Mouse (Mus musculus) skeletal muscle tissue, adult 2 months (tissue): ENCODE data around the gene Smarcc2.

ENCODE experiments used
- DNase-seq: peaks from one replicate; pipeline ENCODE4 v3.0.0-alpha.2; 2012; ENCODE audit warnings: low read depth, low spot score

Smarcc2 gene

GRCm38 (mm10) chr10:128516029-128516428 is 57.0 kb downstream of the Smarcc2 start:
- no peak for DNase-seq

GRCm38 (mm10) chr10:128516677-128517076 is 57.6 kb downstream of the Smarcc2 start:
- no peak for DNase-seq

DNA sequence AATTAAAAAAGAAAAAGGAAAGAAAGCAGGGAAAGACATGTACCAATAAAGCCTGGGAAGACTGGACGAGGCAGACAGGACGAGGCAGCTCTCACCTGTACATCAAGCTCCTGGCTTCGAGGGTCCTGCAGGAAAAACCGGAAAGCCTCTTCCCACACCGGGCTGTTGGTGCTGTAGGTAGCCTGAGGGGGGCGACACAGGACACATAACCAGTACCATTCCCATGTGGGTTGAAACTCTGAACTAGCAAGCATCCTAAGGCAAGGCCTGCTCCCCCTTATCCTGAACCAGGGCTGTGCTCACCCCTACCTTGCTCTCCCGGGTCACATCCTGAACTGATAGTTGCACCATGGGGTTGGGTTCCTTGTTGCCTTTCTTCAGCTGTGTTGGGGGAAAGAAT is 59.8 kb downstream of the Smarcc2 start:
- no peak for DNase-seq

- DNase-seq, result no peak
These were observed 61.5 kb downstream of the Smarcc2 start for GRCm38 (mm10) chr10:128520591-128520990.

DNA sequence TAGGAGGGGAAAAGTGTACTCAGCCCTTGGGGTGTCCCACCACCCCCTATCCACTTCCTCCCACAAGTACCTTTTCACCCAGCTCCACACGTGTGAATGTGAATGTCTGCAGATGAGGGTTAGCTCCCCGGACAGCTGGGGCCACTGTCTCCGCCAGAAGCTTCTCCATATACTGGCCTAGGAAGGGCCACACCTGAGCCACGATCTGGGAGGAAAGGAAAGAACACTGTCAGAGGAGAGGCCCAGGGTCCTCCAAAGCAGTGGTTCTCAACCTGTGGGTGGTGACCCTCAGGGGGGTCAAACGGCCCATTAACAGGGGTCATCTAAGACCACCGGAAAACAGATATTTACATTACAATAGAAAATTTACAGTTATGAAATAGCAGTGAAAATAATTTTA is 63.3 kb downstream of the Smarcc2 start:
- no peak for DNase-seq

DNA sequence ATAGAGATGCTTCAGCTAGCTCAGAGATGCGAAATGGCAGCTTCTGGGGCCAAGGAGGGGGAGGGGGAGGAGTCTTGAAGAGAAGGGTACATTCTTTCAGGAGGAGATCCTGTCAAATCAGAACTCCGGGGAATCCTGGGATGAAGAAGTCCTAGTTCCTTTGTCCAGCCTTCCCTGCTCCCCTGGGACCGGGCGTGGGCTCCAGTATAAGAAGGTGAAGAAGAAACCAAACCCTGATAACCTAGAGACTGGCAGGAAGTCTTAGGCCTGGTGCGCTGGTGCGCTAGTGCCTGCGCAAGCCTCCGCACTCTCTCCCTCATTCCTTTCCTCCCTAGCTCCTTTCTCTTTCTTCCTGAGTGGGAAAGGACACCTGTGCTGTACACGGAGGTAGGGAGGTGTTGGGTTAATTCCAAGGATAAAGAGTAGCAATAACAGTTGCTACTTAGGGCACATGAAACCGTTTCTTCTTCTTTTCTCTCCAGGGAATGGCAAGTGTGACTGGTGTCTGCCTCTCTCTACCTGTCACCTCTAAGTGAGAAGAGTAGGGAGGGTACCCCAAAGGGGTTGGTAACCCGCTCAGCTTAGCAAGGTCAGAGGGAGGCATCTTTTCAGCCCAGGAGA is 65.2 kb downstream of the Smarcc2 start:
- no peak for DNase-seq

DNA sequence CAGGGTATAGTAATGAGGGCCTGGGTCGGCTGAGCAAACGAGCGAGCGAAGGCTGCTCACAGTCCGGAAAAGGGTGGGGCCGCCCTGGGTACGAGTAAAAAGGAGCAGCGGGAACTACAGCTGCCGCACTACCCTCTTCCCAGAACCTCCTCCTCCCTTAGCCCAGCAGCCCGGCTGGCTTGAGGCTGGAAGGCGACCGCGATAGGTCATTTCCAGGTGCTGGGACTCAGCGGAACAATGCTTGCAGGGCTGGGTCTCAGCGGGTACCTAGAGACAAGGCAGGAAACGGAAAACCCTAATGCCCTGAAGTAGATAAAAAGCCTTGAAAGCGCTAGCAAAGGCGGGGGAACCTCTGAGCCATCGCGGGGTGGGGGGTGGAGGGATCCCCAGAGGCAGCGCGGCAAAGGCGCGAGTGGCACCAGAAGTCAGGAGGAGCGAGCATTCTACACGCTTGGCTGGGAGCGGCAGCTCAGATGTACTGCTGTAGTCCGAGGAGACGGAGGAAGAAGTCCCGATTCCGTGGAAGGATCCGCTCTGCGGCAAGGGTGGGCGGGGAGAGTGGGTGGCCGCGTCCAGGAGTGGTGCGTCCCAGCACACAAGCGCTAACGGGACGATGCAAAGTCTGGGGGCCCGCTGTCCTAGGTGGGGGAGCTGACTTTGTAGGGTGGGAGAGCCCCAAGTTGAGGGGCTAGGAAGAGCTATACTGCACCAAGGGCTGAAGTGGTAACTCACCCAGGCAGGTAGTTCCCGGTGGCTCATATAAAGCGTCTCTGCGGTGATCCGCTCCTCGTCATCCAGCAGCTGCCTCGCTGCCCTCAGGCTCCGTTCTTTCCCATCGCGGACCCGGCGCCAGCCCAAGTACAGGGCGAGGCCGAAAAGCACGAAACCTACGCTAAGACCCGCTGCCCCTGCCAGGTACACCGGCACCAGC is 65.9 kb downstream of the Smarcc2 start:
- no peak for DNase-seq

GRCm38 (mm10) chr10:128525671-128526308 is 66.7 kb downstream of the Smarcc2 start, which contains the start of gene Esyt1:
Gene Esyt1 (minus strand): TSS chr10:128525871.
- DNase-seq, result peak; percentile 100

DNA sequence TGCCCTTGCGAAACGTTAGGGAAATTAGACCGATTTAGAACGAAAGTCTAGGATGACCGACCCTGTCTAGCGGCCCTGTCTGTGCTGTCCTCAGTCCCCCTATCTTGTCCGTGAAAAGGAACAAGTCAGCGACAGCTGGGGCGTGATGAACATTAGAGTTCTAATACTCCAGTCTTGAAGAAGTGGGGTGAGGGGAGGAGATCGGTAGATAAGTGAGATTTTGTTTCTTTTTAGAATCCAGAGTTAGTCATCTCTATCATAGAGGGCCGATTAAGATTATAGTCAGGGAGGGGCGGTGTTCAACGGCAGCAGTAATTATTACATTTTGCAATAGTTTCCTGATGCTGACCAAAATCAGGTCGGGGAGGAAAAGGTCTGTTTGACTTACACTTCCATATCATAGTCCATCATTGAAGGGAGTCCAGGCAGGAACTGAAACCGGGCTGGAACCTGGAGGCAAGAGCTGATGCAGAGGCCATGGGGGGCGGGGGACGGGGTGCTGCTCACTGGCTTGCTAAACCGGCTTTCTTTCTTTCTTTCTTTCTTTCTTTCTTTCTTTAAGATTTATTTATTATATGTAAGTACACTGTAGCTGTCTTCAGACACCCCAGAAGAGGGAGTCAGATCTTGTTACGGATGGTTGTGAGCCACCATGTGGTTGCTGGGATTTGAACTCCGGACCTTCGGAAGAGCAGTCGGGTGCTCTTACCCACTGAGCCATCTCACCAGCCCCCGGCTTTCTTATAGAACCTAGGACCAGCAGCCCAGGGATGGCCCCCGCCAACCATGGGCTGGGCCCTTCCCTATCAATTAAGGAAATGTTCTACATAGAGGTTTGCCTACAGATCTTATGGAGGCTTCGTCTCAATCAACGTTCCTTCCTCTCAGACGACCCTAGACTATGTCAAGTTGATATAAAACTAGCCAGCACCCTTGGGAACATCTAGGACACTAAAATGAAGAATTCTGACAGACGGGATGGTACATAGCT is 67.6 kb downstream of the Smarcc2 start:
- DNase-seq, result no peak

- DNase-seq, result no peak
These were observed 76.2 kb downstream of the Smarcc2 start for GRCm38 (mm10) chr10:128535206-128535605.

- DNase-seq, result no peak
These were observed 76.7 kb downstream of the Smarcc2 start for GRCm38 (mm10) chr10:128535624-128536265.

- DNase-seq, result peak; percentile 87
These were observed 77.4 kb downstream of the Smarcc2 start for GRCm38 (mm10) chr10:128536266-128536940.

DNA sequence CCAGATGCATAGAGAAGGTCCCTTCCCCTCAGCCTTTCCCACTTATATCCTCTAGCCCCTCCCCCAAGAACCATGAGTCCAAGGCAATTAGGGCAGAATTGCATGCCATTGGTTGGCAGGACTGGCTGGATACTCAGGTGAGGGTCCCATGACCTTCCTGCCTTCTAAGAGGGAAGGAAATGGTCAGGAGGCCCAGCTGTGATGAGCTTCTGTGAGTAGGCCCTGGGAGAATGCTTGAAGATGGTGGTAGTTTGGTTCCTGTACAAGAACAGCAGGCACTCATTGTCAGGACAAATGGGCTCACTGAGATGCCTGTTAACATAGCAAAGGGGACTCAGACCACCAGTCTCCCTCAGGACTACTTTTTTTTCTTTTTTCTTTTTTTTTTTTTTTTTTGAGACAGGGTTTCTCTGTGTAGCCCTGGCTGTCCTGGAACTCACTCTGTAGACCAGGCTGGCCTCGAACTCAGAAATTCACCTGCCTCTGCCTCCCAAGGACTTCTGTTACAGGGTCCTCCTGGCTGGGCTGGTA is 79.4 kb downstream of the Smarcc2 start:
- DNase-seq, result no peak
